Mouse (Mus musculus) MN1 (cell line): ENCODE results near the gene Slc1a3.

Source experiments
- DNase-seq: peaks from one replicate; pipeline ENCODE4 v3.0.0-alpha.2; 2016; ENCODE audit warnings: low spot score

The Slc1a3 gene

DNA sequence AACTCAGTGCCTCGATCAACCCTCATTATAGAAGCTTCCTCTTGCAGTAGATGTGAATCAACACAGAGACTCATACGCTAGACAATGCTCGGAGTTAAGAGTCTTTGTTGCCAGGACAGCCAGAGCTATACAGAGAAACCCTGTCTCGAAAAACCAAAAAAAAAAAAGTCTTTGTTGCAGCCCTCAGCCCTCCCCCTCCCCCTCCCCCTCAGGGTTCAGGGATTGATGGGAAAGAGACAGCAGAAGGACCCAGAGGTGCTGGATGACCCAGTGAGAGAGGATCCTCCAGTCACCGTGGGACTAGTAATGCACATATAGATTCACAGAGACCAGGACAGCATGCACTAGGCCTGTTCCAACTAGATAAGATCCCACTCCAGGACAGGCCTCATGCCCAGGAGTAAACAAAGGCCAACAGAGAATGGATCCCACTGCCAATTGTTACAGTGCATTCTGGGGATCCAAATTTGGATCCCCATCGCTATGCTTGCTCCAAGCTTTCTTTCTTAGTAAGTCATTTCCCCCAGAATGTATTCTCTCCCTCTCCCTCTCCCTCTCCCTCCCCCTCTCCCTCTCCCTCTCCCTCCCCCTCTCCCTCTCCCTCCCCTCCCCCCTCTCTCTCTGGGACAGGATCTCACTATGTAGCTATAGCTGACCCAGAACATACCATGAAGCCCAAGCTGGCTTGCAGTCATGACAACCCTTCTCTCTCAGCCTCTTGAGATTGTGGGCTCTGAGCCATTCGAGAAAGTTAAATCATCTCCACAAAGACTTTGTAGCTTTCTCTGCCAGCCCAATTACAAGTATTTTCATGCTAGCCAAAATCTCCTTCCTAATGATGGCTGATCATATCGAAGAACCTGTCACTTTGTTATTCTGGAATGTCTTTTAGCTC, 52.2 kb downstream of the Slc1a3 start:
- DNase-seq, result no peak

GRCm38 (mm10) chr15:8655251-8655650, 55.3 kb downstream of the Slc1a3 start:
- no peak for DNase-seq

DNA sequence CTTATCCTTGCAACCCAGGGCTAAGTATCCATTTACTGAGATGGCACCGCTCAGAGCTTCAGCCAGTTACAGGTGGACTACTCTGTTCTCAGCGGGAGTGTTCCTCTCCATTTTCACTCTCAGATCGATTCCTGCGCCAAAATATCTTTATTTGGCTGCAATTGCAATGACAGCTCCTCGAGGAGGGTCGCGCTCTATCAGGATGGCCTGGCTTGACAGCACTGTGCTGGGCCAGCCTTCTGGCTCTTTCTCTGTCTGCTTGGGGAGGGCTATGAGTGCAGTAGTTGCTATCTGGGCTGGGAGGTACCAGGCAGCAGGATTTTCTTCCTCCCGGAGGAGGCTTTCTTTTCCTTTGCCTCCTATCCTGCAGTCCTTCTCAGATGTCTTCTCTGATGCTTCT, 57.9 kb downstream of the Slc1a3 start:
- no peak for DNase-seq

DNA sequence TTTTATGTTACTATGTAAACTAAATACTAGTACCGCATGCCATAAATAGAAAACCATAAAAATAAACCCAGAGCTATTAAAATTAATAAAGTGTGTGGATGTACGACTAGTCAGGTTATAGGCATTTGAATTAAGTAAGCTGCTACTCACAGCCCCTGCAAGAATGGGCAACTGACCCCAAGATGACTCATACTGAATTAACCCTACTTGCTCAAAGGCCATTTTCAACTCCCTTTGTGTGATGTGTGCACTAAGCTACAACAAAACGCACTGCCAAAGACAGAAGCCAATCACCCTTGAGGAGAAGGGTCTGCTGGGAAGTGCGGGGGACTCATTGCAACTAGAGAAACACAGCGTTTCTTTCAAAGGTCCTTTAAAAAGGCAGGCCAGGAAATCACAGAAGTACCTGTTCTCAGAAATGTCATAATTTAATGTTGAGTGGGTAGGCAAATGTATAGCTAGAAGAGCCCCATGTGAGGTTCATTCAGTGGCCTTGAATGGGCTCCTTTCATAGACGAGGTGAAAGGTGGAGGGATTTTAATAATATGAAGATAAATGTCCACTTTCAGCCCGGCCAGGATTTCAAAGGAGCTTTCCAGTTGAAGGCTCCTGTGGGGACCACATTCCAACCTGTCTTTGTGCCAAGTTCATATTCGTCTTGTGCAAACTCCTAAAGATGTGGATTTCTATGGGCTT, 66.4 kb downstream of the Slc1a3 start:
- no peak for DNase-seq

DNA sequence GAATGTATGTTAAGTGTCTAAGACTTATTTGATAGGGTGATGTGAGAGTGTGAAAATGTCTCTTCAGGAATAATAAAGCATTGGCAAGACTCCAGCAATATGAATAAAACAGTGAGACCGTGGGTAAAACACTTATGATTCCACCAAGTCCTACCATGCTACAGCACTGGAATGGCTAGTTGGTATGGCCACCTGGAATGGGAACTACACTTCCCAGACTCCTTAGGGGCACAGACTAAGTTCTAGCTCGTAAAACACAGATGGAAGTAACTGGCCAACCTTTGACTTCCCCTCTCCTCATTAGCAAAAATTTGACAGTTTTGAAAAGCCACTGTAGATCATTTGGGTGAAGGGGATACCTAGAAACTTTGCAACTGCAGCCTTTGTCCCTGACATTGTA, 70.7 kb downstream of the Slc1a3 start:
- no peak for DNase-seq

DNA sequence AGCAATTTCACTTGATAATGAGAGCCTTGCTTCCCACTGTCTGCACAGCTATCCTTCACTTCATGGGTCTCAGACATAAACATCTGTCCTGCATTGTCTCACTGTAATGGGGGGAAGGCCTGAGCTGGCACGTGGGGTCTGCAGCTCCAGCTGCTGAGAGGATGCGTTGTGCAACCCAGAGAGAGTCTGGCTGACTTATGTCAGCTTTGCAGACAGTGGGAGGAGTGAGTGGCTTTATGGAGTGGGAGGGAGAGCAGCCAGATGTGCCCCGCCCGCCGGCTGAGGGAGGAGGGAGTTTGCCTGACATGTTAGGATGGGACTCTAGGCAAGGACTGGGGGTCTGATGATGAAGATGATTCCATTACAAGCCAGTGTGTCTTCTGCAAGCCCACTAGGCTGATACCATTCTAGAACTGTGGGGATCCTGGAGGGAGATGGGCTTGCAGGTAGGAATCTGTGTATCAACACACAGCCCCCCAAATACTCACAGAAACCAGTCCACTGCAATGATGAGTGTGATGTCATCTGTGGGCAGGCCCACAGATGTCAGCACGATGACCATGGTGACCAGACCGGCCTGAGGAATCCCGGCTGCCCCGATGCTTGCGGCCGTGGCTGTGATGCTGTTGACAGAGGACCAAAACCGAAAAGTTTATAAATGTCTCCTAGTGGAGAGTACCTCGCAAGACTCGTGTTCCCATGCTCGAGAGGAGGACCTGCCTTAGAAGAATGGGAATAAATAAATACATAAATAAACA, 71.8 kb downstream of the Slc1a3 start:
- DNase-seq, result no peak

- DNase-seq, result no peak
These were observed 73.3 kb downstream of the Slc1a3 start for GRCm38 (mm10) chr15:8637283-8637682.

DNA sequence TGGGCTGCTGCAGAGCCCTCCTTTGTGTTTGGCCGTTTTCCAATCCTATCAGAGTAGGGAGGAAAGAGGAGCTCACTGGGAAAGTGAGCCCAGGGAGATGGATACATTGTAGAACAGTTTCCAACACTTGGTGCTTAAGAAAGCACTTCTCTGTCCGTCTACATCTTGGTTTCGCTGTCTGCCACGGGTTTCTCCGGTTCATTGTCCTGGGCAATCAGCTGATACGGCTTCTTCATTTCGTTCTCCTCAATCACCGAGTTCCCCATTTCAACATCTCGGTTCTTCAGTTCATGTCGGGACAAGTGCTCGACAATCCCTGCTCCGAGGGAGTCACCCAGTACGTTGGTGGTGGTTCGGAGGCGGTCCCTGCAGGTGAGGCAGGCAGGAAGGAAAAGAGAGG, 74.6 kb downstream of the Slc1a3 start:
- DNase-seq, result no peak

DNA sequence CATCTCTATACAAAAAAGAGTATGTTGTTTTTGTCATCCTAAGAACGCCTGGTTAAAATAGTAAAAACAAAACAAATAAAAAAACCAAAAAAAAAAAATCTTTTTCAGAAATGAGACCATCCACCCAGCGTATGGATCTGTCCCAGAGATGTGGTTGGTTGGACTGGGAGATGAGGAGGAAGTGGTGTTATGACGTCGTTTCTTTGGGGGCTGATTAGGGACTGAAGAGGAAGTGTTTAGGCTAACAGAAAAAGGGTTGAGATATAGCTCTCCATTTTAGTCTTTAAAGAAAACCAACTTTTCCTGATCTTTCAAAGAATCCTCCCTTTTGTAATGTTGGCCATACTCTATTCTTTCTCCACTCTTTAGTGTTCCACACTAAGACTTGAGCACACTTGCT, 75.8 kb downstream of the Slc1a3 start:
- DNase-seq, result no peak

DNA sequence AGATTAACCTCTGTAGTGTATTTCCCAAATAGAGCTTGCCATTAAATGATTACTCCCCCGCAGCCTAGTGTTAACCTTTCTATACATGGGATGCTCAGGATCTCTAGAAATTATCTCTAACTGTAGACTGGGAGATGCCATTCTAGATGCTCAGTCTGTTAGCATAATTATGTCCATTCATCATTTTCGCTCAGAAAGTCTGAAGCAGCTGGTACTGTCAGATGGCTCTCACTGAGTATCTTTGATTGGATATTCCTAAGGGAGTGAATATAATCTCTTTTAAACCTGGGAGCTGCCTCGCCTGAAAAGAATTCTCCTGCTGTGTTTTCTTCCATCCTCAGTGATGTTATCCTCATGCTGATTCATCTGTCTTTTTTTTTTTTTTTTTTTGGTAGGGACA, 76.2 kb downstream of the Slc1a3 start:
- no peak for DNase-seq

DNA sequence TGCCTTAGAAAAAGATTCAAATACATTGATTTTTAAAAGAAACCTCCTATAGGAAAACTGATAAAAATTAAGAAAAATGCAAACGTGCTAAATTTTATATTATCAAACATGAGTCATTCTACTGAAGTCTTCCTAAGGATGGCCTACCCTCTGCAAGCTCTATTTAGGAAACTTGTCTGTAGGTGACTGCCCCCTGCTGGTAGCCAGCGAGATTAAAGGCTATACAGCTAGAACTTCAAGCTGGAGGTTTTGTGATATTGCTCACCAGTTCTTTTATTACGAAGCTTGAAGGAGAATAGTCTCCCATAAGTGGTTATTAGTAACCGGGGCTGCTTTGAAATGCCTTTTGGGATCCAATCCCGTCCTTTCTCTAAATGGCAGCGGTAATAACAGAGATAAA, 77.2 kb downstream of the Slc1a3 start:
- DNase-seq, result peak; percentile 49

- no peak for DNase-seq
These were observed 78.2 kb downstream of the Slc1a3 start for GRCm38 (mm10) chr15:8632361-8632760.

DNA sequence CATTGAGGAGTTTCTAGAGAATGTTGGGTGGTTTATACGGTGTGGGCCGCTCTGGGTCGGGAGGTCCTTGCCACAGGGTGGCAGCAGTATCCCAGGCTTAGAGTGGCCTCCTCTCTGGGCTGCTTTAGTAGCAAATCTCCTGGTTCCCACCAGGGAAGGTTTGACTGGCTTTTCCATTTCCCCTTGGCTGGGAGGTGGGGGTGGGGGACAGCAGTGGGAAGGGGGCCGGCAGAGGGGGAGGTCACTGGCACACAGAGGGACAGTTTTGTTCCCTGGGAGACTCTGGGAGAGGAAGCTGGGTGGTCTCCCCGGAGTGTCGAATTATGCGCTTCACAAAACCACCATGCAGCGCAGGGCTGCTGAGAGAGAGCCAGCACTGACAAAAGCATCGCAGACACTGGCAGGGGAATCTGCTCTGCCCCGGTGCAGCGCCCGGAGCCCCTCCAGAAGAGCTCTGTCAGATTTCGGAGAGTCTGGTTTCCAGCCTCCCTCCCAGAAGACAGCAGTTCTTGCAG, 81.2 kb downstream of the Slc1a3 start:
- DNase-seq, result peak; percentile 57

DNA sequence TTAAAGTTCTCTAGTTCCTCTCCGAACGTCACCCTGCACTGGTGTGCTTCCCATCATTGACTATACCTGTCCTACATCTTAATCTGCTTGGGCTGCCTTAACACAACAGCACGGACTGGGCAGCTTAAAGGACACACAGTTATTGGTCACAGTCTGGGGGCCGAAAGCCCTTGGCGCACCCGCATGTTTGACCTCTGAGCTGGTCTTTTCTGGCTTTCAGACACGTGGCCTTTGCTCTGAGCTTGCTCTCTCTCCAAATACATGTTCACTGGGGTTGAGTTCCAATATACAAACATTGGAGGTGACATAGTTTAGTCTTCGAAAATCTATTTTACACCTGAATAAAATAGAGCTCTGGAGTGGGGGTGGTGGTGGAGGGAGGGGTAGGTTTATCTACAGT, 82.4 kb downstream of the Slc1a3 start:
- no peak for DNase-seq

GRCm38 (mm10) chr15:8627097-8627537, 83.4 kb downstream of the Slc1a3 start:
- DNase-seq, result peak; percentile 75

- peak; percentile 78 for DNase-seq
These were observed 85.2 kb downstream of the Slc1a3 start for GRCm38 (mm10) chr15:8625370-8625769.

DNA sequence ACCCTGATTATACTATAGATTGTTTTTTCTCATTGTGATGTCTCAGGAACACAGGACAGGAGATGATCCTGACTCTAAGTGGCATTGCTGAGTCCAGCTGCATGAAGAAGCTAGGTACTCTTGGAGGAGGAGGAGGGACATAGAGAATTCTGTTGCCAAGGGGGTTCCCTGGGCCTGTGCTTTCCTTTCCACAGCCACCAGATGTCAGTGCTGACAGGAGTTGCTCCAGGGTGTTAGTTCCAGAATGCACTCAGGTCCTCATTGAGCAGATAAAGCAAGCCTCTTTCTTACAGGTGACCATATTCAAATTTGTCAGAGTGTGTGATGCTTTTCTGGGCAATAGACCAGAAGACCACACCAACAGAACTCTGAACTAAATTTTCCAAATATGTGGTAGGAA, 86.7 kb downstream of the Slc1a3 start:
- peak; percentile 34 for DNase-seq

- no peak for DNase-seq
These were observed 91.0 kb downstream of the Slc1a3 start for GRCm38 (mm10) chr15:8619479-8620026.

GRCm38 (mm10) chr15:8616290-8616689, 94.3 kb downstream of the Slc1a3 start:
- no peak for DNase-seq

GRCm38 (mm10) chr15:8615511-8616224, 94.9 kb downstream of the Slc1a3 start:
- DNase-seq, result no peak

DNA sequence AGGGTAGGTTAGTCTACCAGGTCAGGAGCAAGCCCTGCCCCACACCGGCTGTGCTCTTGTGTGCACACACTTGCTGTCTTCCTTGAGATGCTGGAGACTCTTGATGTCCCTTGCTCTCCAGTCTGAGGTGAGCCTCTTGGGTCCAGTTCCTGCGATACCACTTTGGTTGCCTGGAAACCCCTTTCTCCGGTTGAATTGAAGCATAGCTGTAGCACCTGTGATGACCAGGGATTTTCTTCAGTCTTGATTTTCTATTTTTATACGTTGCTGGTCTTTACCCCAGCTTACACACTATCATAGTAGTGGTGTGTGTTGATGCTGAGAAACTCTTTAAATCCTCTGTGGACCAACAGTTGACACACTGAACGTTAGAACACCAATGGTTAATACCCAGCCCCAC, 95.9 kb downstream of the Slc1a3 start:
- DNase-seq, result no peak
